Mouse (Mus musculus) right cerebral cortex, adult 2 months (tissue): Measurements from ENCODE around the gene Slc24a4.

ENCODE experiments used
- DNase-seq, 2 experiments: peaks; one replicate each; pipeline ENCODE4 v3.0.0; 2021 to 2022; ENCODE audit warnings: low spot score in 2 of 2

The Slc24a4 gene

DNA sequence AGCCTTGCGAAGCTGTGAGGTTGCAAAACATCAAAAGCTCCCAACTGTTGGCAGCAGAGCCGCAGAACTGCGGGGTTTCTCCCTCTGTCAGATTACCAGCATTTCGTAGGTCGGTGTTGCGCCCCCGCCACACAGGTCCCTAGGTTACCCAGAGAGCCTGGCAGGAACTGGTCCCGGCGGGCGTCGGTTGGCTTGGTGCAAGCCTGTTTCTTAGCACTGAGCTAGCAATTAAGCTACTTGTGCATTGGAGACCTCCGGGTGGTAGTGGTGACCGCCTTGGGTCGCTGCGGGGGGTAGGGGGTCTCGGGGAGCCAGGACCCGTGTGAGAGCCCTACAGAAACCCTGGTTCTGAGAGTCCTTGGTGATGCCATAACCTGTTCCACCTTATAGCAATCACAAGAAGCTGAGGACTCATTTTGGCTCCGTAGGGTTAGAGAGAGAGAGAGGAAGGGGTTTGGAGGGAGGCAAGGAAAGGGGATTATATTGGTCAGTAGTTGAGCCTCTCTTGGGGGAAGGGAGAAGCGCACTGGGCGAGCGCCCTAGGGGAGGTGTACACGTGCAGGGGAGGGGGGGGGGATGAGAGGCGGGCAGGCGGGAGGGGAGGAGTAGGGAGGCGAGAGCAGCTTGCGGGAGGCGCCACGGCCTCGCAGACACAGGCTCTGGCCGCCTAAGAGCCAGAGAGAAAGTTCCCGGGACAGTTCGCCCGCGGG lies at the start of gene Slc24a4:
Slc24a4 (plus strand) TSS at position 653 of the 710 bp plus-strand sequence.
- DNase-seq, result peak; percentile 59 to 64

DNA sequence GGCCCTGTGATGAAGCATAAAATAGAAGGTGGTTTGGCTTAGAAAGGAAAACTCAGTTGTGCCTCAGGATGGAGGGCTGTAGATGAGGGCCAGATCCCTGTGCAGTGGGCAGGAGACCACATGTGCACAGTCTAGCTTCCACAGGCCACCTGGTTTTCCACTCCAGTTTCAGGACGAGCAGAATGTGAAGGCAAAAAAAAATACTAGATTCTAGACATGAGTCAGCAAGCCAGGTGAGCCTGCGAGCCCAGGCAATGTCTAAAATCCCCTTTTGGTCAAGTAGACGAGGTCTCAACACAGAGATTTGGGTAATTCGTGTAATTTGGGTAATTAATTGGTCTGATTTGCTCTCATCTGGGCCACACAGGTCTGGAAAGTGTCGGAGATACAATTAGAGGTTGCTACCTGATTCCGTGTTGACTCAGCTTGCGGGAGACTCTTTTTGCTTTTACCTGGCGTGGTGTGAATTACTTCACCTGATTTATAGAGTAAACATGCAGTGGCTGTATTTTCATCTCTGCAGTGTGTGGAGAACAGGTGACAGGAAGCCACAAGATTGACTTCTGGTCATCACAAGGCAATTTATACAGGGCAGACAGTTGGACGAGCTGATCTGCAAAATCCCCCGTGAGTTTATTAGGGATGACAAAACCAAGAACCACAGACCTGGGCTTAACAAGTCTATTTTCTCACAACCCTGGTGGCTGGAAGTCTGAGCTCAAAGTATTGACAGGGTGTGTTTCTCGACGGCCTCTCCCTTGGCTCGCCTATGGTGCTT lies 45.7 kb upstream of the Slc24a4 start:
- no peak for DNase-seq

DNA sequence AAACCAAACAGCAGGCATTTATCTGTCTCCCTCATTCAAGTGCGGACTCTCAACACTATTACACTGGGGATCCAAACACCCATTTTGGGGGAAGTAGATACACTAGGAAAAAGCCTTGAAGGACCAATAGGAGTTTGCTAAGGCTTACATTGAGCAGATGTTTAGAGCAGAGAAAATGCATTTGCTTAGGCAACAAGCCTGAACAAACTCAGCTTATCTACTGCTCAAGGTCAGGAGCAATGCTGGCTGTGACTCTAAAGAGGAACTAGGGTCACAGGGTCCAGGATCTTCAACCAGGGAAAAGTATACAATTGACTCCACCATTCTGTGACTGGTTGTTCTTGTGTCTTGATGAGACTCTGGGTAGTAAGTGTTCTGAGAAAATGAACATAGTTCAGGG lies 38.0 kb upstream of the Slc24a4 start:
- DNase-seq, result no peak

DNA sequence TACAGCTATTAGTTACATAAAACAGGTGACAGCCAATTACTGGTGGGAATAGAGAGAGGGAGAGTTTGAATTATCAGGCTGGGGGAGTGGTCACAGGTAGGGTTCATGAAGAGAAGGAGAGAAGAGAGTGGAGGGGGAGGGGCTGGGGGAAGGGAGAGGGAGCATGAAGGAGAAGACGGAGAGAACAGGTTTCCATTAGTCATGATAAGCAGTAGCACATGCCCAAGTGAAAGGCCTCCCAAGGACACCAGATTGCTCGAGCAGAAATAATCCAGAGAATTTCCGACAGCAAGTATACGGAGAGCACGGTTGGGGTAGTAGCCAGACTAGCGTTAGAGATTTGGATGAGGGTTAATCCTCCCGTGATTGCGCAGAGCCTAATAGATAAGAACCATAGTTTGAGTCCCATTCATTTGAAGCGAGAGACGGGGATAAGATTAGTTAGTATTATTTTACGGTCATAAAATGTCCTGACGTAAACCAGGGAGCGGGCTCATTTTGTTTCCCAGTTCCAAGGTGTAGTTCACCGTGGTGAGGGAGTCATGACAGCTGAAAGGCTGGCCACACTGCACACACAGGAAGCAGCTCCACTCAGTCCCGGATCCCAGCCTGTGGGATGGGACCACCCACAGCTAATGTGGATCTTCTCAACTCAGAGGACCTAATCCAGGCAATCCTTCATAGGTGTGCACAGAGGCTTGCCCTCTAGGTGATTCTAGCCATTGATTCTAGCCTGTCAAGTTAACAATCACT lies 36.0 kb upstream of the Slc24a4 start:
- DNase-seq, result no peak

DNA sequence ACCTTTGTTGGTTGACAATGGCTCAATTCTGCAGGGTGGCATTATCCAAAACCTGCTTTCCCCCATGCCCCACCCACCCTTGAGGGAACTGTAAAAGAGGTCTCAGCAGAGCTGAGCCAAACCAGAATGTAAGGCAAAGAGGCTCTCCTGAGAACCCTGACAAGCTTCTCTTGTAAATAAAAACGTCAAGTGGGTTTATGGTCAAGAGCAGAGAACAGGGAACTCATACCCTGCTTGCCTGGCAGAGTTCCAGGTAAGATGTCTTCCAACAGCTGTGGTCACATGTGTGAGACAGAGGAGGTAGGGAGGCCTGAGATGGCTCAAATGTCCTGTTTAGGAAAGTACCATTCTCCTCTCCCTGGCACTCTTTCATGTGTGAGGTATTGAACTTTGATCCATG lies 22.5 kb upstream of the Slc24a4 start:
- no peak for DNase-seq

DNA sequence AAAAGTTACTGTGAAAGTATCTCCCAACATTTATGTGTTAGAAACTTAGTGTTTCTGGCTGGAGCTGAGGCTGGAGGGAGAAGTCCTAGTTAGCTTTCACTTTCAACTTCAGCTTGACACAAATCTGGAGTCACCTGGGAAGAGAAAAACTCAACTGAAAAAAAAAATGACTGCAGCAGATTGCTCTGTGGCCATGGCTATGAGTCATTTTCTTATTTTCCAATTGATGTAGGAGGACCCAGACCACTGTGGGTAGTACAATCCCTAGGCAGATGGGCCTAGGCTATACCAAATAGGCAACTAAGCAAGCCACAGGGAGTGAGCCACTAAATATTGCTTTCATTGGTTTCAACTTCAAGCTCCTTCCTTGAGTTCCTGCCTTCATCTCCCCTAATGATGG lies 19.7 kb upstream of the Slc24a4 start:
- no peak for DNase-seq

DNA sequence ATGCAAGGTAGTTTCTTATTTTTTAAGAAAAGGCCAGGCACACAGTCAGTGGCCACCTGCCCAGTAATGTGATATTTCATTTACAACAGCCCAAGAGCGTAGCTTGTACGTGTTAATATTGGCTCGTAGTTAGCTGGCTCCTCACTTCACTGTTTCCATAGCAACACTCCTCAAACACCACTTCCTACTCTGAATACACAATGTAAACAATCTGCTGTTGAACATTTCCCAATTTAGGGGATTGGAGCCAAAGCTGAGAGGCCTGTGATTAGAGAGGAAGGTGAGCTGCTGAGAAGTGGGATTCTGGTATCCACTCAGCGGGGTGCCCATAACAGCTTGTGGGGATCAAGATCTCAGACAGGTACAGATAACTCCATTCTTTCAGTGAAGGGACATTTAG lies 16.0 kb upstream of the Slc24a4 start:
- peak; percentile 27 to 30 for DNase-seq

DNA sequence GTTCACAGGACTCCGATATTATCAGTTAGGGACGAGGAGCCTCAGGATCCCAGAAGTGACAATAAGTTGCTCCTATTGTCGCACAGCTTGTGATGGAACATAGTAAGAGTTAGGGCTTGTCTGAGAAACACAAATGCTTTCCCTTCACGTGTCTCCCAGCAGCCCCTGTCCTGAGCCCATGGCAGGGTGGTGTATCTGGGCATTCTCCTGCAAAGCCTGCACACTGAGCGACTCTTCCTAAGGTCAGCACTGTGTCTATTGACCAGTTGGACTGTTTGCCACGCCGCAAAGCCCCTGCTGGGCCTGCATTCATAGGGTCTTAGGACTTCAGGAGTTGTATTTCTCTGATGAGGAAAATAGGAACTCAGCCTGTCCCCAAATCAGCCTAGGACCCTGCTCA lies 15.6 kb upstream of the Slc24a4 start:
- DNase-seq, result no peak

DNA sequence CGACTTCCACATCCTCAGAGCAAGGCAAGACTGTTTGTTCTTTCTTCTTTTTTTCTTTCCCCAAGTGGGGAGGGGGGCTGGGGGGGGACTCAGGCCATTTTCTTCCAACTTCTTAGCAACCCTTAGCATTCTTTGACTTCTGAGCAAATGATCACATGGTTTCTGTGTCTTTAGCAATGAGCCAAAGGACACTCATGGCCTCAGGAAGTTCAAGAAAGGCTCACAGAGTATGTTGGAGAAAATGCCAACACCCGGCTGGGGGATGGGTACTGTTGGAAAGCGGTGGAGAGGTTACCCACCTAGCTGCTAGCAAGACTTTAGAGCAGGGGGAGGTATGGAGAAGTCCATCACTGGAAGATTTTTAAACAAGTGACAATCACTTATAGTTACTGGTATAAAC lies 15.1 kb upstream of the Slc24a4 start:
- no peak for DNase-seq

DNA sequence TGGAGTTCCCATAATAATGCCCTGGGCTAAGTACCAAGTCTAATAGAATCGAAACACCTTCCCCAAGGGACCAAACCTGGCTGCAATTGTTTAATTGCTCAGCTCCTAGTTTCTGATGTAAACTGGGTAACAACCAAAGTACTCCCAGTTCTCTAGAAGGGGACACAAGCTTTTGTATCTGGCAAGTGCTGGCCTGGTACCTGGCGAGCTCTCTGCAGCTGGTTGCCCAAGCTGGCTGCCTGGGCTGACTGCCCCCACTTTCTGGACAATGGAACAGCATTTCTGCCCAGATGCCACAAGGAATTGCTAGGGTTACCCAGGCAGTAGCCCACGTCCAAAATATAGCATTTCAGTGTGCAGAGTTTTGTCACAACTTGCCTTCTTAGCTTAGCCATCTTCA lies 12.0 kb upstream of the Slc24a4 start:
- no peak for DNase-seq

DNA sequence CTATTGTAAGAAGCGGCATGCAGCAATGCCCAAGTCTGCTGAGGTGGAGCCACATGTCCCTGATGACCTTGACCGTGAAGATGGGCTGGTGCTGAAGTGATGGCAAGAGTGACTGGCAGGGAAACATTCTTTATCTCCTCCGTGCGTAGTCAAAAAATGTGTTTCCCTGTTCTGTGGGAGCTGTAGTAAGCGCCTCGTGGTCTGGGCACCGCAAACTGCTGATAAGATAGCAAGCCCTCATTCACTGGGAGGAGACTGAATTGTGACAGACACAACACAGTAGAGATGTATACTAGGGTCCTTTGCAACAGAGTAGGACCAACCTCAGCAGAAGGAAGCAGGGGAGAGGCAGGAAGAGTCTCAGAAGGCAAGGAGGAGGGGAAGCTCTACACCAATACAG lies 10.5 kb upstream of the Slc24a4 start:
- DNase-seq, result no peak

DNA sequence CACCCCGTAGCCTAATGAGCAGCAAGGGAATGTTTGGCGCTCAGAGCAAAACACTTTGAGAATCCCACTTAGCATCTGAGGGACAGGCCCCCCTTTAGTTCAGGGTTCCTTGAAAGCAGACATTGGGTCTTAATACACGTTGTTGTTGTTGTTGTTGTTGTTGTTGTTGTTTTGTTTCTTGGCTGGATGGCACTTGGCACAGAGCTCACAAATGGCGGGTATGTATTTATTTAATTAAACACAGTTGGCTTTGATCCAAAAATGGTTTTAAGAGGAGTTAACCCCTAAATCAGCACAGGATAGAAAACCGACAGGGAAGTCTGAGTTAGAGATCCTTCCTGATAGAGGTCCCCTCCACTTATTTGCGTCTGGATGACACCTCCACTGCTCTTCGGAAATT lies 932 bp upstream of the Slc24a4 start:
- no peak for DNase-seq

DNA sequence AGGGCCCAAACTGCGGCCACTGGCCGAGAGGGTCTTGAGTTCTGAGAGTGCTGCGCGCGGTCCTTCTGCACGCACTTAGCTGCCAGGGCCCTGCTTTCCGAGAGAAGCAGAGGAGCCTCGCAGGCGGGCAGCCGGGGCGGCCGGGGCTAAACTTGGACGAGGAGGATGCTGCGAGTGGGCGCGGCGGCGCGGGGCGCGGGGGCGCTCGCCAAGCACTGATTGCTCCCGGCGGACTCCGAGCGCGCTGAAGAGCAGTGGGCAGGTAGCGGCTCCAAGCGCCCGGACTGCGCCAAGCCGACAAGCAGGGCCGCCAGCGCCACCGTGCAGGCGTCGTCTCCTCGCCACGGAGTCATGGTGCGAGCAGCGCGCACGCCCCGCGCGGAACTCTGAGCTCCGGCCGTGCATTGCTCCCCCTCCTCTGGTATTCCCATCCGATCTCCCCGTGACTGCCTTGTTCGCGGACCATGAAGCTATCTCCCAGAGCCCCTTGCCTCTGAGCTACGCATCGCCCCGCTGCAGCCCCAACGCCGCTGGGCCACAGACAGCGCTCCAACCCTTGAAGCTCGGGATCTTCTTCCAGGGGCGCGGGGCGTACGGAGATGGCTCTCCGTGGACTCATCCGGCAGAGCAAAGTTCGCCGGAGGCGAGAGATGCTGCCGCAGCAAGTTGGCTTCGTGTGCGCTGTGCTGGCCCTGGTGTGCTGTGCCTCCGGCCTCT lies 416 bp downstream of the Slc24a4 start:
- peak; percentile 82 to 84 for DNase-seq

DNA sequence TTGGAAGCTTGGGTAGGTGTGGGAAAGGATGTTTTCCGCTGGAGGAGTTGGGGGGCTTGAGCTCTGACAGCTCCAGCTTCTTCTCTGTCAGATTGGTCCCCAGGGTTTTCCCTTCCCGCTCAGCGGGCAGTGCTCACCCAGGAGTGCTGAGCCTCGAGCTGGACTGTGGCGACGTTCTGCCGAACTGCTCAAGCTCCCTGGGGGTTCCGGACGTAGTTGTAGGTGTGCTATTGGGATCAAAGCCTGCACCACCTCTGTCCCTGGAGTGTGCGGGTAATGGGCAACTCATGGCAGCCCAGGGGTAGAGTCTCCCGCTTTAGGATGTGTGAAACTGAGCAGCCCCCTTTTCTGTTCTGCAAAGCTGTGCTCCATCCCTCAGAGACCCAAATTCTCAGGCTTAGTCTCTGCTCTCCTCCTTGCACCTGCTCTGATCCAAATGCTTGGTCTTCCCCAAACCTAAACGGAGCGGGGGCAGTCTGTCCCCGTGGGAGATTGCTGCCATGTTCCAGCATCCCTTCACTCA lies 1.0 kb downstream of the Slc24a4 start:
- peak; percentile 24 to 41 for DNase-seq

DNA sequence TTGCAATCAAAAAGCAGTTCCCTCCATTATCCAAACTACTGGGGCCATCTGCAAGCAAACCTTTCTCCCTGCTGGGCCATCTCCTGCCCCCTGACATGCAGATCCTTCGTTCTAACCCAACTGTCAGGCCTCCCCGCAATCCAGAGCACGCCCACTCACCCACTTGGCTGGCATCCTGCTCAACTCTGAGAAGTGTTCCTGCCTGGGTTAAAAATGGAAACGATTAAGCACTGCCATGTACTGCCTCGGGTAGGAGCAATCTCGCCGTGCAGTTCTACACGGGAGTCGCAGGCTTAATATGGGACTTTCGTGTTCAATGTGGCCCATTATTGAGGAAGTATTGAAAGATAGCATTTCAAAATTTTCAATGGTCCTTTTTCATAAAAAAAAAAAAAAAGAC lies 11.2 kb downstream of the Slc24a4 start:
- peak; percentile 69 to 72 for DNase-seq

DNA sequence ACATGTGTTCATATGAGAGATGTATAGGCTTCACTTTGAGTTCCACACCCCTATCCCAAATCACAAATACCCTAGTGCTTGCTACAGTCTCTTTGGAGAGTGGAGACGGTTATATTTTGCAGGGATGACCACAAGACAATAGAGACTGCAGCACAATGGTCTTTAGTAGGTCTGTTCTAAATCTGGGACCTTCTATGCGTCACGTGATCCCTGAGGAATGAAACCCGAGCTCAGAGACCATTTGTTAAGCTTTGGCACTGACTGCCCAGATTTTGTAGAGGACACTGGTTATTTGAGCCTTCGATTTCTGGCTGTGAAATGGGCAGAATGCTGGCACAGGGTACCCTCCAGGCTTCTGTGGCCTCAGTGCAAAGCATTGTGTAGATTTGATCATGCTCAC lies 12.8 kb downstream of the Slc24a4 start:
- DNase-seq, result no peak

DNA sequence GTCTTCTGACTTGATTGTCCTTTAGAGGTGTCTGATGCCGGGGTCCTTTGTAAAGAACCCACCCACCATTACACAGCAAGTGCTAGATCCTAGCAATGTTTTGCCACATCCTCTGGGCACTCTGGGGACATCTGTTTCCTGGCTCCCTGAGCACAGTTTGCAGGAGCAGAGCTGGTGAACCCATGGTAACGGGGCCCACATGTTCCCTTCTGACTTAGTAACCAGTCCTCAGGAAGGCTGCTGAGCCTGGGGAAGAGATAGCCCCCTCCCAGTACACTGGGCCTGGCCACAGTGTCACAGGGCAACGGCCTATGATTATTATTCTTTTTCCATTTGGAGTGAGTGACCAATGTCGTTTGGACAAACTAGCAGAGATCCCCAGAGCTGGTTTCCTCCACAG lies 19.1 kb downstream of the Slc24a4 start:
- DNase-seq, result no peak

DNA sequence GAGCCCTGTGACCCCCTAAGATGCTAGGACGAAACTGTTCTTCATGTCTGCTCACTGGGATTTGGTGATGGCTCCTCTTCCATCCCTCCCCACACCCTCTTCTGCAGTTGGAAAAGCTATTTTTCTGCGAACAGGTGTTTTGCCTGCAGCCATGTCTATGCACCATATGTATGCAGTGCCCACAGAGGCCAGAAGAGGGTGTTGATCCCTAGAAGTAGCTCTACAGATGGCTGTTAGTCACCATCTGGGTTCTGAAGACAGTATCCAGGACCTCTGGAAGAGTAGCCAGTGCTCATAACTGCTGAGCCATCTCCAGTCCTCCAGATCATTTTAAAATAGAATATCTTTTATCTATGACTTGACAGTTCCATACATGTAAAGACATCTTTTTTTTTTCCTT lies 20.2 kb downstream of the Slc24a4 start:
- DNase-seq, result no peak

DNA sequence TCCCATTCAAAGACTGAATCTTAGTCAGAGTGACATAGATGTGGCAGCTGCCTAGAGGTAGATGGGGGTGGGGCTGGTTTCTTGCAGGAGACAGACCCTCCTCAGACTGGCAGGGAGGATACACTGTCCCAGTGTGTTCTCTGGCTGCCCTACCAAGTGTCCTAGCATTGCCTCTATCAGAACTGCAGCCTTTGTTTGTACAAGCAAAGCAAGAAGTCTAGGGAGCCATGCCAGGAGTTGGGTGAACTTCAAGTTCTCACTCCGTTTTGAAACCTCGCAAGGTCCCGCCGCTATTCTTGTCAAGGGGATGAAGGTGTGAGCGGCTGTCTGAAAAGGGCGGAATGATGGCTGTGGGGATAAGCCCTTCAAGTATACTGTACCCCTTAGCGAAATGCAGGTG lies 22.7 kb downstream of the Slc24a4 start:
- no peak for DNase-seq

DNA sequence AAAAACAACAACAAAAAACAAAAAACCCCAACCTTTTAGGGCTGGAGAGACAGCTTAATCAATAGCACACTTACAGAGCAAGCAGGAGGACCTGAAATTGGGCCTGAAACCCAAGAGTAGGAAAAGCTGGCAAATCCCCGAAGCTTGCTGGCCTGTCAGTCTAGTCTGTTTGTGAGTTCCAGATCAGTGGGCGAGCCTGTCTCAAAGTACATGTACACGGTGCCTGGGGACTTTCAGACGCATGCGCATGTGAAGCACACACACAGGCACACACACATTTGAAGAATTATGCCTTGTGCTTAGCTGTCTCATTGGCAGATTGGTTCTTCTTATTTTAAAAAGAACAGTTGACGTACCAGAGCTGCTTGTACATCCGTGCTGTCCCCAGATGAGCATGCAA lies 25.3 kb downstream of the Slc24a4 start:
- no peak for DNase-seq

DNA sequence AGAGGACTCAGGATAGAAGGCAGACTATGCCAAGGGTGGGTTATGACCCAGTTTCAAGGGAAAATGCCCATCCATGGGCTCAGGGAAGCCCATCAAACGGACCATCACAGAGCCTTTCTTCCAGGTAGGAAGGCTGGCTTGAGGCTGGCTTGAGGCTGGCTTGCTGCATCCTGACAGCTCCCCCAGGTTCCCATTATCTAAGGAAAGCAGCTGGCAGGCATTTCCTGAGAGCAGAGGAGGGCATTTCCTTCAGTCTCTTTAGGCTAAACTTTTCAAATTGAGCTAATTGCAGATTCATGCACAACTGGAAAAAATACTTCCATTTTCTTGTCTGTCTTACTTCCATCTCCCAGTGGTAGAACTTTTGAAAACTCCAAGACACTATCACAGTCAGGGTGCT lies 26.3 kb downstream of the Slc24a4 start:
- no peak for DNase-seq

DNA sequence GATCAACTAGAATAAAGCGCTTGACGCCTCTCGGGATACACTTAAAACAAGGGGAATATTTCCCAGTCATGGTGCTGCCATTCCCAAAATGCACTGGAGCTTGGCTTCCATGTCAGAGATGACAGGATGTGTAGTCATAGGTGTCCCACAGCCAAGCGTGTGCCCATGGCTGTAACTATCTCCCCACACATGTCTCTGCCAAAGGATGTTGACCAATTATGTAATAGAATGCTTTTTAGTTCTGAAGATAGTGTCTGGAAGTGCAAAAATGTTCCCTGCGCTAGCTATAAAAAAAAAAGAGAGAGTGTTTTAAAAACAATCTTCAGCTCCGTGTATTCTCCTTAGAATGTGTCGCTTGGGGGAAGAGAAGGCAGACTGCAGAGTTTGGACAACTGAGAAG lies 36.1 kb downstream of the Slc24a4 start:
- peak; percentile 28 to 48 for DNase-seq
